Mouse (Mus musculus): ENCODE measurements around the gene Fra10ac1. TPM values are rescaled to one million over a fixed set of nuclear protein-coding genes. Genes with fewer than 3 reads are reported as not detected.

The Fra10ac1 gene
- polyA plus RNA-seq, 1 experiment from 2014 or later, result 38.6 TPM

GRCm38 (mm10) chr19:38161648-38162354, 62.2 kb downstream of the Fra10ac1 start:
- Histone ChIP-seq H3K4me1 (no peaks in the 10 kb centered on the region), H3K36me3 (no peaks in the 10 kb centered on the region), H3K9me3 (replicated peaks) (no peaks in the 10 kb centered on the region), H3K4me2 (no peak overlapping the region), H3K27ac (replicated peaks) (no peak overlapping the region), H3K27me3 (replicated peaks) (no peaks in the 10 kb centered on the region), H3K9ac (replicated peaks) (no peak overlapping the region), H3K4me3 (replicated peaks) (no peak overlapping the region)
- WGBS, result 93% methylated on average over 21 of the region's 21 CpGs
- no peak for ATAC-seq (ENCODE audit: low FRiP score)

DNA sequence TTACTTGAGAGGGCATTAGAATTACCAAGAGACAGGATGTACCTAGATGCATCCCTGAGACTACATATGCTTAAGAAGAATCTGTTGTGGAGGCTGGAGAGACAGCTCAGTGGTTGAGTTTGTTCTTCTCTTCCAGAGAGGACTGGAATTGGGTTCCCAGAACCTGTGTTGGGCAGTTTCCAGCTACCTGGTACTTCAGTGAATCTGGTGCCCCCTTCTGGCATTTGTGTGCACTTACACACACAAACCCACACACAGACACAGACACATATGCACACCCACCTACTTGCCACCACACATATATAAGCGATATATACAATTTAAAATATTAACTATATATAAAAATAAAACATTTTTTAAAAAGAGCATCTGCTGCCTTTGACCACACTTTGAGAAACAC, 67.7 kb downstream of the Fra10ac1 start:
- Histone ChIP-seq H3K27me3 (replicated peaks) (no peaks in the 10 kb centered on the region), H3K4me1 (no peaks in the 10 kb centered on the region), H3K36me3 (no peaks in the 10 kb centered on the region), H3K27ac (replicated peaks) (no peak overlapping the region), H3K9me3 (replicated peaks) (no peaks in the 10 kb centered on the region), H3K4me3 (replicated peaks) (no peak overlapping the region), H3K9ac (replicated peaks) (no peak overlapping the region), H3K4me2 (no peak overlapping the region)
- ATAC-seq (ENCODE audit: low FRiP score), result no peak
- WGBS, result 95% methylated on average over 1 of the region's 1 CpGs

GRCm38 (mm10) chr19:38143540-38144271, 80.2 kb downstream of the Fra10ac1 start:
- Histone ChIP-seq H3K9me3 (replicated peaks) (no peaks in the 10 kb centered on the region), H3K4me3 (replicated peaks) (no peak overlapping the region), H3K27ac (replicated peaks) (no peak overlapping the region), H3K4me1 (no peaks in the 10 kb centered on the region), H3K4me2 (no peak overlapping the region), H3K27me3 (replicated peaks) (no peaks in the 10 kb centered on the region), H3K36me3 (no peaks in the 10 kb centered on the region), H3K9ac (replicated peaks) (no peak overlapping the region)
- no peak for ATAC-seq (ENCODE audit: low FRiP score)
- 79% methylated on average over 4 of the region's 4 CpGs for WGBS

Other genes with a start within 250 kb of the Fra10ac1 start
- gene Myof, start 180.6 kb downstream of the Fra10ac1 start, polyA plus RNA-seq (2015; fragmentation: Nextera tagmentation; extraction: Ambion mirVana), result 2.0 and 3.6 TPM in 2 replicates
- 3.6 and 9.9 TPM in 2 replicates for gene Cep55, start 169.1 kb downstream of the Fra10ac1 start, polyA plus RNA-seq (2015; fragmentation: Nextera tagmentation; extraction: Ambion mirVana)
- gene Ffar4, start 127.1 kb downstream of the Fra10ac1 start, polyA plus RNA-seq (2015; fragmentation: Nextera tagmentation; extraction: Ambion mirVana), result 0.18 and 1.9 TPM in 2 replicates
- gene Rbp4, start 98.9 kb downstream of the Fra10ac1 start, polyA plus RNA-seq (2015; fragmentation: Nextera tagmentation; extraction: Ambion mirVana), result 6.3 and 12.3 TPM in 2 replicates
- not detected in 2 replicates for gene Pde6c, start 91.4 kb downstream of the Fra10ac1 start, polyA plus RNA-seq (2015; fragmentation: Nextera tagmentation; extraction: Ambion mirVana)
- 19.5 and 24.7 TPM in 2 replicates for gene Lgi1, start 40.4 kb upstream of the Fra10ac1 start, polyA plus RNA-seq (2015; fragmentation: Nextera tagmentation; extraction: Ambion mirVana)
- 0.78 and 1.3 TPM in 2 replicates for gene Slc35g1, start 171.8 kb upstream of the Fra10ac1 start, polyA plus RNA-seq (2015; fragmentation: Nextera tagmentation; extraction: Ambion mirVana)

All from neural tube, embryonic 15.5 days (tissue).